Mouse (Mus musculus) intestine, postnatal 0 days (tissue): ENCODE measurements around the gene Dnajb8. TPM values are rescaled to one million over a fixed set of nuclear protein-coding genes. Genes with fewer than 3 reads are reported as not detected.
A peak's percentile ranks its signal among the peaks of the same experiment; 100 is the strongest.

ENCODE experiments used
- ATAC-seq: fragments of 200-750 bp; cut with Nextera tagmentation; 2 replicates; pipeline ENCODE4 v1.8.0; 2017; ENCODE audit warnings: mild to moderate bottlenecking, moderate TSS enrichment, moderate library complexity
- H3K27ac ChIP-seq: fragments of 300-500 bp; sonication (generic); 2 replicates; pipeline ENCODE4 v1.5.1; 2014; ENCODE audit warnings: mild to moderate bottlenecking, low read depth, low read length, moderate library complexity
- H3K27me3 ChIP-seq: fragments of 300-500 bp; sonication (generic); replicated peaks from 2 replicates; pipeline ENCODE4 v1.6.1; 2014; ENCODE audit warnings: low read length, mixed read lengths; ENCODE audit not compliant: control insufficient read depth, insufficient read depth
- H3K36me3 ChIP-seq: fragments of 300-500 bp; sonication (generic); 2 replicates; pipeline ENCODE4 v1.6.1; 2014; ENCODE audit warnings: mild to moderate bottlenecking, moderate library complexity; ENCODE audit not compliant: control insufficient read depth, insufficient read depth
- H3K4me1 ChIP-seq: fragments of 300-500 bp; sonication (generic); replicated peaks from 2 replicates; pipeline ENCODE4 v1.6.1; 2014; ENCODE audit warnings: antibody characterized with exemption, low read length, mixed read lengths; ENCODE audit not compliant: control insufficient read depth, insufficient read depth
- H3K4me2 ChIP-seq: fragments of 300-500 bp; sonication (generic); replicated peaks from 2 replicates; pipeline ENCODE4 v1.6.1; 2014; ENCODE audit warnings: low read depth, mild to moderate bottlenecking, moderate library complexity
- H3K4me3 ChIP-seq: fragments of 300-500 bp; sonication (generic); 2 replicates; pipeline ENCODE4 v1.5.1; 2014; ENCODE audit warnings: low read depth, low read length
- H3K9ac ChIP-seq: fragments of 300-500 bp; sonication (generic); 2 replicates; pipeline ENCODE4 v1.6.1; 2014; ENCODE audit warnings: mild to moderate bottlenecking, low read depth, low read length
- H3K9me3 ChIP-seq: fragments of 300-500 bp; sonication (generic); 2 replicates; pipeline ENCODE4 v1.6.1; 2016; ENCODE audit warnings: mixed run types; ENCODE audit not compliant: control insufficient read depth
- CTCF ChIP-seq: sonication (generic); IDR thresholded peaks from 2 replicates; pipeline ENCODE4 v1.5.1; 2016; ENCODE audit warnings: low read depth, mild to moderate bottlenecking, control low read depth, antibody characterized with exemption, moderate library complexity
- WGBS: fragments of 180-500 bp; shearing (Covaris S2); extraction: QIAGEN DNeasy Blood & Tissue Kit; methylation state at CpG from one replicate; pipeline ENCODE4 v1.1.7; 2014; 5-methylcytosine and 5-hydroxymethylcytosine counted together
- polyA plus RNA-seq: library from polyadenylated mRNA; unstranded; fragments of >200 nt; fragmentation: Nextera tagmentation; extraction: Ambion mirVana; gene quantifications from 2 replicates; pipeline ENCODE4 v1.2.1, GENCODE M21; 2015

Gene Dnajb8
- polyA plus RNA-seq, 1 experiment from 2014 or later: not detected

GRCm38 (mm10) chr6:88290129-88290766 lies 68.2 kb downstream of the Dnajb8 start:
- H3K27ac ChIP-seq: no peak overlapping the region
- no peak overlapping the region for H3K4me2 ChIP-seq
- no peak for TF ChIP-seq CTCF
- no peaks in the 10 kb centered on the region; the same call in 1 of the 2 replicates for H3K4me1 ChIP-seq
- WGBS: 84% methylated on average over 6 of the region's 6 CpGs
- no peaks in the 10 kb centered on the region for H3K9me3 ChIP-seq
- H3K4me3 ChIP-seq: no peak overlapping the region
- H3K36me3 ChIP-seq: peaks cover 3% of the 10 kb centered on the region; the same call in 1 of the 2 replicates
- no peak for ATAC-seq
- H3K27me3 ChIP-seq: no peaks in the 10 kb centered on the region
- no peak overlapping the region for H3K9ac ChIP-seq

GRCm38 (mm10) chr6:88292274-88292909 lies 70.3 kb downstream of the Dnajb8 start:
- Histone ChIP-seq H3K4me1 (no peaks in the 10 kb centered on the region; the same call in 1 of the 2 replicates), H3K4me2 (no peak overlapping the region), H3K9ac (no peak overlapping the region), H3K9me3 (no peaks in the 10 kb centered on the region), H3K4me3 (no peak overlapping the region), H3K36me3 (peaks cover 10% of the 10 kb centered on the region; the same call in 1 of the 2 replicates), H3K27me3 (no peaks in the 10 kb centered on the region), H3K27ac (no peak overlapping the region)
- TF ChIP-seq CTCF: no peak
- peak; percentile 88 for ATAC-seq
- WGBS: 46% methylated on average over 4 of the region's 4 CpGs

- TF ChIP-seq CTCF: no peak
- no peak for ATAC-seq
- no peaks in the 10 kb centered on the region for H3K9me3 ChIP-seq
- WGBS: 39% methylated on average over 2 of the region's 2 CpGs
- peaks cover 13% of the 10 kb centered on the region; the same call in 1 of the 2 replicates for H3K36me3 ChIP-seq
- H3K27me3 ChIP-seq: no peaks in the 10 kb centered on the region
- no peak overlapping the region for H3K9ac ChIP-seq
- 0 out of 2 replicates have a peak, but pooled peaks cover 3% of the 10 kb centered on the region for H3K4me1 ChIP-seq
- no peak overlapping the region for H3K4me3 ChIP-seq
- no peak overlapping the region for H3K27ac ChIP-seq
- no peak overlapping the region for H3K4me2 ChIP-seq
These were observed 77.4 kb downstream of the Dnajb8 start for GRCm38 (mm10) chr6:88299491-88299890.

- 68% methylated on average over 7 of the region's 7 CpGs for WGBS
These were observed 79.2 kb downstream of the Dnajb8 start for GRCm38 (mm10) chr6:88301234-88301633.

More at GRCm38 (mm10) chr6:88301234-88301633, 79.2 kb downstream of the Dnajb8 start:
- no peaks in the 10 kb centered on the region for H3K9me3 ChIP-seq
- peaks cover 10% of the 10 kb centered on the region; the same call in 1 of the 2 replicates for H3K36me3 ChIP-seq
- H3K4me1 ChIP-seq: 0 out of 2 replicates have a peak, but pooled peaks cover 3% of the 10 kb centered on the region
- H3K9ac ChIP-seq: no peak overlapping the region
- no peak for ATAC-seq
- H3K27ac ChIP-seq: no peak overlapping the region
- TF ChIP-seq CTCF: no peak
- no peak overlapping the region for H3K4me2 ChIP-seq
- no peak overlapping the region for H3K4me3 ChIP-seq
- no peaks in the 10 kb centered on the region for H3K27me3 ChIP-seq

Other genes with a start within 250 kb of the Dnajb8 start
- gene H1fx, start 240.6 kb upstream of the Dnajb8 start, polyA plus RNA-seq: 15.4 and 17.5 TPM in 2 replicates
- gene Rab7, start 177.0 kb upstream of the Dnajb8 start, polyA plus RNA-seq: 219 and 226 TPM in 2 replicates
- 164 and 184 TPM in 2 replicates for gene Rpn1, start 137.8 kb upstream of the Dnajb8 start, polyA plus RNA-seq
- gene Gata2, start 28.4 kb upstream of the Dnajb8 start, polyA plus RNA-seq: 3.5 and 3.7 TPM in 2 replicates
- 32.8 and 35.9 TPM in 2 replicates for gene Eefsec, start 224.3 kb downstream of the Dnajb8 start, polyA plus RNA-seq
- 27.0 and 30.6 TPM in 2 replicates for gene Ruvbl1, start 243.1 kb downstream of the Dnajb8 start, polyA plus RNA-seq